Mouse (Mus musculus): ENCODE data around the gene Ttc25. TPM values are rescaled to one million over a fixed set of nuclear protein-coding genes. Genes with fewer than 3 reads are reported as not detected.

Ttc25 gene
- total and polyA plus RNA-seq, 2 experiments from 2014 or later: 0.33 to 0.96 TPM

DNA sequence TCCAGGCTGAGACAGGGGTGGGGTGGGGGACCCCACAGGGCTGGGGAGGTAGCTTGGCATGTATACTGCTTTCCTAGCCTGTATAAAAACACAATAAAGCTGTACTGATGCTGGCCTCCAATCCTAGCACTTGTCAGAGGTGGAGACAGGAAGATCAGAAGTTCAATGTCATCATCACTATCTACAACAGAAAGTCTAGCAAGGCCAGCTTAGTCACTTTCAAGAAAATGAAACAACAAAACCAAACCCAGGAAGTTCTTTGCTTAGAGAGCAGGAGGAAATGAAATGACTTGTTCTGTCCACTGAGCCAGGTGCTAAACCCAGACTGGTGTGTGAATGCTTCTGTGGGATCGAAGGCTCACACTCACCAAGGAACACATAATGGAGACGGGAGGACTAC lies 43.1 kb downstream of the Ttc25 start:
- no peak overlapping the region for H3K9ac ChIP-seq (replicated peaks; ENCODE audit: low read length, poor library complexity, severe bottlenecking)
- DNase-seq (ENCODE audit: low spot score) (no peak), ATAC-seq (ENCODE audit: low FRiP score) (no peak)
- TF ChIP-seq CTCF (IDR thresholded peaks at IDR 0.05): no peak
- no peak overlapping the region for H3K4me2 ChIP-seq (ENCODE audit: low read depth, low read length, poor library complexity, severe bottlenecking)
- no peaks in the 10 kb centered on the region for H3K27me3 ChIP-seq (ENCODE audit: insufficient read depth, low read length)
- WGBS: 98% methylated on average over 2 of the region's 2 CpGs
- H3K27ac ChIP-seq (ENCODE audit: low read depth, low read length): no peak overlapping the region
- H3K4me1 ChIP-seq (ENCODE audit: insufficient read depth, low read length): no peaks in the 10 kb centered on the region
- no peak overlapping the region for H3K4me3 ChIP-seq (ENCODE audit: low read depth, low read length)
- H3K36me3 ChIP-seq (ENCODE audit: insufficient read depth, low read length): peaks cover 88% of the 10 kb centered on the region
- H3K9me3 ChIP-seq (ENCODE audit: low read length): no peaks in the 10 kb centered on the region

DNA sequence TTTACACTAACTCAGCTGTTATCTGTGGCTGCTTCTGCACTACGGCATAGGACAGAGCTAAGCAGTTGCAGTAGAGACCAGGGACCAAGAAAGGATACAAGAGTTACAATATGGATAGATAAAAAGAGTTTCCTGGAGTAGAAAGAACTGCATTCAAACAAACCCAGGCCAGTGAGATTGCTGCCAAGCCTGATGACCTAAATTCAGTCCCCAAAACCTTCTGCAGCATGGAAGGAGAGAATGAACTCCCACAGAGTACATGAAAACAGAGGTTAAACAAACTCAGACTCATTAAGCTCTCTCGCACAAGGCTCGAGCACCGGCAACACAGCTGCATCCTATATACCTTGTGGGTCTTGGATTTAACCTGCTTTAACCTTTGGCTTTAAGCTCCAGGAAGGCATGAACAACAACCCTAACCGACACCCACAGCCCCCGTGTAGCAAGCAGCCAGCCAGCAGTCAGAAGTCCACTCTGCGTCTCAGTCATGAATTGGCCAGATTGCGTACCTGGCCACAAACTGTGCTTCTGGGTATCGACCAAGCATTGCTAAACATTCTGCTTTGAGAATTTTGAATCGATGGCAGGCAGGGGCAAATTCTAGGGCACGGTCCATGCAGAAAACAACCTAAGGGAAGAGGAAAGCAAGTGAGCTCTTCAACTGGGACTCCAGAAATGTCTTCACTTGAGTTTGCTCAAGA lies 47.1 kb downstream of the Ttc25 start:
- Histone ChIP-seq H3K27me3 (ENCODE audit: insufficient read depth, low read length) (no peaks in the 10 kb centered on the region), H3K4me2 (ENCODE audit: low read depth, low read length, poor library complexity, severe bottlenecking) (no peak overlapping the region), H3K4me3 (ENCODE audit: low read depth, low read length) (no peak overlapping the region), H3K9me3 (ENCODE audit: low read length) (no peaks in the 10 kb centered on the region), H3K9ac (replicated peaks; ENCODE audit: low read length, poor library complexity, severe bottlenecking) (no peak overlapping the region), H3K27ac (ENCODE audit: low read depth, low read length) (no peak overlapping the region), H3K36me3 (ENCODE audit: insufficient read depth, low read length) (peaks cover 75% of the 10 kb centered on the region), H3K4me1 (ENCODE audit: insufficient read depth, low read length) (no peaks in the 10 kb centered on the region)
- ATAC-seq (ENCODE audit: low FRiP score) (no peak), DNase-seq (ENCODE audit: low spot score) (no peak)
- no peak for TF ChIP-seq CTCF (IDR thresholded peaks at IDR 0.05)
- WGBS: 84% methylated on average over 11 of the region's 11 CpGs

- Histone ChIP-seq H3K4me1 (ENCODE audit: insufficient read depth, low read length) (no peaks in the 10 kb centered on the region), H3K4me2 (ENCODE audit: low read depth, low read length, poor library complexity, severe bottlenecking) (no peak overlapping the region), H3K9me3 (ENCODE audit: low read length) (no peaks in the 10 kb centered on the region), H3K36me3 (ENCODE audit: insufficient read depth, low read length) (peaks cover 77% of the 10 kb centered on the region), H3K27ac (ENCODE audit: low read depth, low read length) (no peak overlapping the region), H3K9ac (replicated peaks; ENCODE audit: low read length, poor library complexity, severe bottlenecking) (no peak overlapping the region), H3K27me3 (ENCODE audit: insufficient read depth, low read length) (no peaks in the 10 kb centered on the region), H3K4me3 (ENCODE audit: low read depth, low read length) (no peak overlapping the region)
- DNase-seq (ENCODE audit: low spot score): no peak
- TF ChIP-seq CTCF (IDR thresholded peaks at IDR 0.05): no peak
- 91% methylated on average over 7 of the region's 7 CpGs for WGBS
- no peak for ATAC-seq (ENCODE audit: low FRiP score)
Measured at GRCm38 (mm10) chr11:100594608-100595007, 49.2 kb downstream of the Ttc25 start.

GRCm38 (mm10) chr11:100595533-100595932 lies 50.1 kb downstream of the Ttc25 start:
- H3K27me3 ChIP-seq (ENCODE audit: insufficient read depth, low read length): no peaks in the 10 kb centered on the region
- H3K36me3 ChIP-seq (ENCODE audit: insufficient read depth, low read length): peaks cover 80% of the 10 kb centered on the region
- ATAC-seq (ENCODE audit: low FRiP score) (no peak), DNase-seq (ENCODE audit: low spot score) (no peak)
- H3K9me3 ChIP-seq (ENCODE audit: low read length): no peaks in the 10 kb centered on the region
- H3K4me2 ChIP-seq (ENCODE audit: low read depth, low read length, poor library complexity, severe bottlenecking): no peak overlapping the region
- H3K4me1 ChIP-seq (ENCODE audit: insufficient read depth, low read length): no peaks in the 10 kb centered on the region
- no peak for TF ChIP-seq CTCF (IDR thresholded peaks at IDR 0.05)
- H3K27ac ChIP-seq (ENCODE audit: low read depth, low read length): no peak overlapping the region
- no peak overlapping the region for H3K4me3 ChIP-seq (ENCODE audit: low read depth, low read length)
- H3K9ac ChIP-seq (replicated peaks; ENCODE audit: low read length, poor library complexity, severe bottlenecking): no peak overlapping the region
- WGBS: 78% methylated on average over 4 of the region's 4 CpGs

- Histone ChIP-seq H3K4me2 (ENCODE audit: low read depth, low read length, poor library complexity, severe bottlenecking) (no peak overlapping the region), H3K4me1 (ENCODE audit: insufficient read depth, low read length) (no peaks in the 10 kb centered on the region), H3K36me3 (ENCODE audit: insufficient read depth, low read length) (peaks cover 64% of the 10 kb centered on the region), H3K4me3 (ENCODE audit: low read depth, low read length) (no peak overlapping the region), H3K27ac (ENCODE audit: low read depth, low read length) (no peak overlapping the region), H3K9me3 (ENCODE audit: low read length) (no peaks in the 10 kb centered on the region), H3K27me3 (ENCODE audit: insufficient read depth, low read length) (no peaks in the 10 kb centered on the region), H3K9ac (replicated peaks; ENCODE audit: low read length, poor library complexity, severe bottlenecking) (no peak overlapping the region)
- DNase-seq (ENCODE audit: low spot score) (no peak), ATAC-seq (ENCODE audit: low FRiP score) (no peak)
- no peak for TF ChIP-seq CTCF (IDR thresholded peaks at IDR 0.05)
- 92% methylated on average over 4 of the region's 4 CpGs for WGBS
Measured at GRCm38 (mm10) chr11:100598074-100598473, 52.7 kb downstream of the Ttc25 start.

GRCm38 (mm10) chr11:100601372-100601771 lies 56.0 kb downstream of the Ttc25 start:
- Histone ChIP-seq H3K9ac (replicated peaks; ENCODE audit: low read length, poor library complexity, severe bottlenecking) (no peak overlapping the region), H3K4me2 (ENCODE audit: low read depth, low read length, poor library complexity, severe bottlenecking) (no peak overlapping the region), H3K36me3 (ENCODE audit: insufficient read depth, low read length) (peaks cover 48% of the 10 kb centered on the region), H3K4me1 (ENCODE audit: insufficient read depth, low read length) (no peaks in the 10 kb centered on the region), H3K4me3 (ENCODE audit: low read depth, low read length) (no peak overlapping the region), H3K27ac (ENCODE audit: low read depth, low read length) (no peak overlapping the region), H3K9me3 (ENCODE audit: low read length) (no peaks in the 10 kb centered on the region), H3K27me3 (ENCODE audit: insufficient read depth, low read length) (no peaks in the 10 kb centered on the region)
- DNase-seq (ENCODE audit: low spot score): no peak
- 98% methylated on average over 3 of the region's 3 CpGs for WGBS
- no peak for TF ChIP-seq CTCF (IDR thresholded peaks at IDR 0.05)
- no peak for ATAC-seq (ENCODE audit: low FRiP score)

All from midbrain, postnatal 0 days (tissue).